Mouse (Mus musculus) stomach, embryonic 14.5 days (tissue): ENCODE results near the gene Wdr77. TPM values are rescaled to one million over a fixed set of nuclear protein-coding genes. Genes with fewer than 3 reads are reported as not detected.

Source experiments
- ATAC-seq: fragments of 200-750 bp; cut with Nextera tagmentation; 2 replicates; pipeline ENCODE4 v1.8.0; 2017; ENCODE audit warnings: low read depth, moderate TSS enrichment; ENCODE audit not compliant: insufficient number of reproducible peaks, insufficient read depth, low FRiP score
- H3K27ac ChIP-seq: fragments of 300-500 bp; sonication (generic); 2 replicates; pipeline ENCODE4 v1.5.1; 2014; ENCODE audit warnings: mild to moderate bottlenecking, low read length, moderate library complexity, mixed read lengths
- H3K27me3 ChIP-seq: fragments of 300-500 bp; sonication (generic); 2 replicates; pipeline ENCODE4 v1.6.1; 2014; ENCODE audit warnings: low read length, control low read depth, mixed read lengths; ENCODE audit not compliant: control insufficient read depth, insufficient read depth
- H3K36me3 ChIP-seq: fragments of 300-500 bp; sonication (generic); 2 replicates; pipeline ENCODE4 v1.6.1; 2014; ENCODE audit warnings: mild to moderate bottlenecking, control low read depth, low read length, moderate library complexity, mixed read lengths; ENCODE audit not compliant: control insufficient read depth, insufficient read depth
- H3K4me1 ChIP-seq: fragments of 300-500 bp; sonication (generic); 2 replicates; pipeline ENCODE4 v1.6.1; 2014; ENCODE audit warnings: low read length, control low read depth, mixed read lengths; ENCODE audit not compliant: control insufficient read depth, insufficient read depth
- H3K4me2 ChIP-seq: fragments of 300-500 bp; sonication (generic); replicated peaks from 2 replicates; pipeline ENCODE4 v1.6.1; 2014; ENCODE audit warnings: low read depth, low read length, control low read depth
- H3K4me3 ChIP-seq: fragments of 300-500 bp; sonication (generic); 2 replicates; pipeline ENCODE4 v1.5.1; 2014; ENCODE audit warnings: low read depth, low read length, control low read depth
- H3K9ac ChIP-seq: fragments of 300-500 bp; sonication (generic); replicated peaks from 2 replicates; pipeline ENCODE4 v1.6.1; 2014; ENCODE audit warnings: low read depth, mild to moderate bottlenecking, control low read depth, low read length, moderate library complexity, mixed read lengths
- H3K9me3 ChIP-seq: fragments of 300-500 bp; sonication (generic); 2 replicates; pipeline ENCODE4 v1.6.1; 2016; ENCODE audit warnings: low read depth, low read length, control low read depth; ENCODE audit not compliant: control insufficient read depth
- WGBS: fragments of 180-500 bp; shearing (Covaris S2); extraction: QIAGEN DNeasy Blood & Tissue Kit; methylation state at CpG from one replicate; pipeline ENCODE4 v1.1.7; 2014; 5-methylcytosine and 5-hydroxymethylcytosine counted together
- polyA plus RNA-seq: library from polyadenylated mRNA; unstranded; fragments of >200 nt; fragmentation: Nextera tagmentation; extraction: Ambion mirVana; gene quantifications from 2 replicates; pipeline ENCODE4 v1.2.1, GENCODE M21; 2014

Gene Wdr77
- polyA plus RNA-seq, 1 experiment from 2014 or later: 137 TPM

DNA sequence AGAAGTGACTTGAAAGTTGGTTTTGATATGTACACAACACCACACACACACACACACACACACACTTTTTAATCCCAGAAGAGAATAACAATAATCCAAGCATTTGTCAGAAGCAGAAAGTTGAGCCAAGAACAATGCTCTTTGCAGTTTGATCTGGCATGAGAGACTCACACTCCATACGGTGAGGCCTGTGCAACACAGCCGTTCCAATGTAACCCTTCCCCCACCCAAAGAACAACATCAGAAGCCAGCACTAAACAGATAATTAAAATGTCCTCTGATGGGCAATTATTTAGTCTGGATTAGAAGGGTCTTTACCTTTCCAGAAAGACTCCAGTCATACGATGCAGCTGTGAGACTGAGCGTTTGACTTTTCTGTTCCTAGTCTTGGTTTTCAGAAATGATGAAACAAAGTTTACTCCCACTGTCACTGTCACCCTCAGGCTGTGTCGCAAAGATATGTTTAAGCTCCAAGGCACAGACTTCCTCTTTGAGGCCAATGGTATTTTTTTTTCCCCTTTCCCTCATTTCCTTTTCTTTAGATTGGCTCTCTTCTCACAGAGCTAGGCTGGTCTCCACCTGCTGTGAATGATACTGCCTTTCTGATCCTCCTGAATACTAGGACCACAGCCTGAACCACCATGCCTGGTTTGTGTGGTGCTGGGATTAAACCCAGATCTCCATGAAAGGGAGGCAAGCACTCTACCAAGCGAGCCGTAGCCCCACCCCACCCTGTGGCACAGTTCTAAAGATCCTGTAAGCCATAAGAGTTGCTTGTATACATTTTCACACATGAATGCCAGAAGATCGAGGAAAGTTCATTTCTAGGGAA is 26.7 kb upstream of the Wdr77 start, which contains the start of gene I830077J02Rik:
Gene I830077J02Rik (minus strand): TSS at position 425 of the 832 bp plus-strand sequence.
- no peaks in the 10 kb centered on the region for H3K36me3 ChIP-seq
- no peak within 1 kb of the TSS for H3K4me2 ChIP-seq
- no peak for ATAC-seq
- H3K27me3 ChIP-seq: no peaks in the 10 kb centered on the region
- WGBS: 85% methylated on average over 8 of the region's 8 CpGs
- H3K9ac ChIP-seq: no peak within 1 kb of the TSS
- no peak within 1 kb of the TSS for H3K27ac ChIP-seq
- no peaks in the 10 kb centered on the region for H3K4me1 ChIP-seq
- H3K4me3 ChIP-seq: no peak within 1 kb of the TSS
- no peaks in the 10 kb centered on the region for H3K9me3 ChIP-seq

DNA sequence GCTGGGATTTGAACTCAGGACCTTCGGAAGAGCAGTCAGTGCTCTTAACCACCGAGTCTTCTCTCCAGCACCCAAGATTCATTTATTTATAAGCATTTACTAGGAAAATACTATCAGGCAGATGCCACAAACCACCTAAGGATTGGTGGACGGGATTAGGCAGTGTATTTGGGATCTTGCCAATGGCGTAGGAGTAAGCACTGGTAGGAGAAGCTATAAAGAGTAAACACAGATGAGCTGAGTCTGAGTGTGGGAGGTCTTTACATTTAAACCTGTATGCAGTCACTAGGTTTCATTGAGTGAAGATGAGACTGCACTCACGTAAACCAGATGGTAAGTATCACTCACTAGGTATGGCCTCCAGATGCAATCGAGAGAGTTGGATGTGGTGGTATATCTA is 25.2 kb upstream of the Wdr77 start:
- Histone ChIP-seq H3K4me1 (no peaks in the 10 kb centered on the region), H3K9ac (no peak overlapping the region), H3K4me3 (no peak overlapping the region), H3K9me3 (no peaks in the 10 kb centered on the region), H3K27ac (no peak overlapping the region), H3K27me3 (no peaks in the 10 kb centered on the region), H3K4me2 (no peak overlapping the region), H3K36me3 (0 out of 2 replicates have a peak, but pooled peaks cover 5% of the 10 kb centered on the region)
- 91% methylated on average over 6 of the region's 6 CpGs for WGBS
- no peak for ATAC-seq

DNA sequence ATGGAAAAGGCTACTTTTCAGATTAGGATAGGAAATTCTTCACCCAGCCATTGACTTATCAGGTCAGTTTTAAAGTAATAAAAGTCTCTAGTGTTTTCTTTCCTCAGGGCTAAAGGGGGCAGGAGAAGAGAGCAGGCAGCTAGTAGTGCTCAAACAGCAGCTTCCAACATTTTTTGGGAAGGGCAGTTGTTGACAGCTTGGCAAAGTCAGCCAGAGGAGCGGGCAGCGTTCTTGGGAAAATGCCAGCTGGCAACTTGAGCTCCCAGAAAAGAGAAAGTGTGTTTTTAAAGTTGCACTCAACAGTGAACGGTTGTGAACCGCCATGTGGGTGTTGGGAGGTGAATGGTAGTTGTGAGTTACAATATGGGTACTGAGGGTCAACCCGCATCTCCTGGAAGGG is 24.1 kb upstream of the Wdr77 start:
- Histone ChIP-seq H3K4me1 (no peaks in the 10 kb centered on the region), H3K4me3 (no peak overlapping the region), H3K4me2 (no peak overlapping the region), H3K36me3 (0 out of 2 replicates have a peak, but pooled peaks cover 5% of the 10 kb centered on the region), H3K9me3 (no peaks in the 10 kb centered on the region), H3K27ac (no peak overlapping the region), H3K9ac (no peak overlapping the region), H3K27me3 (no peaks in the 10 kb centered on the region)
- ATAC-seq: no peak
- 80% methylated on average over 5 of the region's 5 CpGs for WGBS

DNA sequence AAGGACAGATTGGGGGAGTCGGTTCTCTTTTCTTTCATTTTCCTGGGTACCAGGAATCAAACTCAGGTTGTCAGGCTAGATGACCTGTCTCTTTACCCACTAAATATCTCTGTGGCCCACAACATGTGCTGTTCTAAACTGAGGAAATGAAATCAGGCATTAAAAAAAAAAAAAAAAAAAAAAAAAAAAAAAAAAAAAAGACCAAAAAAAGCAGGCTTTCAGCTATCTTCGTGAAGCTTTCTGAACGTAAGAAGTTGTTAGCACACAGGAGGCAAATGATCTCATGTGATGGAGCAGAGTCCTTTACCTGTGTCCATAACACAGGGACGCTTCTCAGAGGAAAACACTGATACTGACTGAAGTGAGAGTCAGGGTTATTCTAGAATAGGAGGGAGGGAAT is 23.1 kb upstream of the Wdr77 start:
- H3K9me3 ChIP-seq: no peaks in the 10 kb centered on the region
- ATAC-seq: no peak
- no peak overlapping the region for H3K9ac ChIP-seq
- H3K27me3 ChIP-seq: no peaks in the 10 kb centered on the region
- no peak overlapping the region for H3K4me3 ChIP-seq
- H3K4me2 ChIP-seq: no peak overlapping the region
- no peak overlapping the region for H3K27ac ChIP-seq
- 89% methylated on average over 4 of the region's 4 CpGs for WGBS
- no peaks in the 10 kb centered on the region for H3K4me1 ChIP-seq
- H3K36me3 ChIP-seq: peaks cover 10% of the 10 kb centered on the region

DNA sequence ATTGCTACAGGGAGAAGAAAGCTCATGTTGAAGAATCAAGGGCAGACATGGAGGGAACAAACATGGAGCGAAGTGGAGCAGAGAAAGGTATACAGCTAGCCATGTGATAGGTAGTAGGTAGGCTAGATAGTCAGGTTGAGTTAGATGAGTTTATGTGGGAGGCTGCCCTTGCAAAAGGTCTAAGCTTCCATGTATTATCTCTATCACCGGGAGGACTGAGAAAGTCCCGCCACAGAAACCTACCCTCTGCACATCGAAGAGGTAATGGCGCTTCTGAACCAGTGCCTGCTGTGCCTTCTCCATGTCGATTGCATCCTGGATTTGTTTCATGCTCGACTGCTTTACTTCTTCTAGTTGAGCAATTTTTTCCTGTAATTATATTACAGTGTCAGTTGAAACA is 7.8 kb upstream of the Wdr77 start:
- Histone ChIP-seq H3K4me3 (no peak overlapping the region), H3K27me3 (no peaks in the 10 kb centered on the region), H3K4me1 (no peaks in the 10 kb centered on the region), H3K9me3 (no peaks in the 10 kb centered on the region), H3K36me3 (peaks cover 70% of the 10 kb centered on the region), H3K27ac (no peak overlapping the region), H3K4me2 (no peak overlapping the region), H3K9ac (no peak overlapping the region)
- 95% methylated on average over 7 of the region's 7 CpGs for WGBS
- ATAC-seq: no peak

DNA sequence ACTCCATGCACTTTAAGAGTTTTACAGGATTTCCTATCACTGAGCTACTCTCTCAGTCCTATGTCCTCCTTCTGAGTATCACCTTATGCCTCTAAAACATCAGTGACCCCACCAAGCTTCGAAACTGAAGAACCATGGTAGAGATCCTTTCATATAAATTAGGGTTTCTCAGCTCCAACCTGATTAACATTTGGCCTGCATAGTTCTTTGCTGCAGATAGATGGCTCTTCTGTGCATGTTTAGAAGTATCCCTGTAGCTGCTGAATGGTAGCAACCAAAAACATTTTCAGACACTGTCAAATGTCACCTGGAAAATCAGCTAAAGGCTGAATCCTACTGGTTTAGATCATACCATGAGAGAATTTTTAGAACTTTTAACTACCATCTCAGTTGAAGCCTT is 1.9 kb upstream of the Wdr77 start:
- H3K27ac ChIP-seq: no peak overlapping the region
- WGBS: 92% methylated on average over 1 of the region's 1 CpGs
- ATAC-seq: no peak
- no peak overlapping the region for H3K9ac ChIP-seq
- no peaks in the 10 kb centered on the region for H3K9me3 ChIP-seq
- no peak overlapping the region for H3K4me3 ChIP-seq
- H3K36me3 ChIP-seq: peaks cover 36% of the 10 kb centered on the region
- no peaks in the 10 kb centered on the region for H3K27me3 ChIP-seq
- no peak overlapping the region for H3K4me2 ChIP-seq
- peaks cover 19% of the 10 kb centered on the region for H3K4me1 ChIP-seq

DNA sequence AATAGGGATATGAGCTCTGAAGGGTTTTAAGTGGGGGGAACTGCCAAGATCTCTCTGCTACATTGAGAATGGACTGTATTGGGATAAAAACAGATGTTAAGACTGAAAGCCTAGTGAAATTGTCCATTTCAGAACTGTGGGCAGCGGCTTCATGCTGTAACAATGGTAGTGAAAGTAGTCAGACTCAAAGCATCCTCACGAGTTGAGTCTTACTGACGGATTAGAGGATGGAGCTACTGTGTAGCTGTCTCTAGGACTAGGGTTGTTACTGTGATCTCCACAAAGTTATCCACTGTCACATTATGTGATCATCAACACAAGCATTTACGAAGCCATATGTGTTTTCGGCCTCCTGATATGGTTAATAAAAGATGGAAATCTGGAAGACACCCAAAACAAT is 965 bp upstream of the Wdr77 start:
- peaks cover 19% of the 10 kb centered on the region for H3K4me1 ChIP-seq
- peak overlapping the region; percentile 90 for H3K9ac ChIP-seq
- ATAC-seq: no peak
- peak overlapping the region; percentile 88 for H3K4me3 ChIP-seq
- H3K27me3 ChIP-seq: no peaks in the 10 kb centered on the region
- no peak overlapping the region; the same call in 1 of the 2 replicates for H3K27ac ChIP-seq
- peaks cover 34% of the 10 kb centered on the region for H3K36me3 ChIP-seq
- H3K4me2 ChIP-seq: peak overlapping the region; percentile 71
- 41% methylated on average over 5 of the region's 5 CpGs for WGBS
- H3K9me3 ChIP-seq: no peaks in the 10 kb centered on the region

DNA sequence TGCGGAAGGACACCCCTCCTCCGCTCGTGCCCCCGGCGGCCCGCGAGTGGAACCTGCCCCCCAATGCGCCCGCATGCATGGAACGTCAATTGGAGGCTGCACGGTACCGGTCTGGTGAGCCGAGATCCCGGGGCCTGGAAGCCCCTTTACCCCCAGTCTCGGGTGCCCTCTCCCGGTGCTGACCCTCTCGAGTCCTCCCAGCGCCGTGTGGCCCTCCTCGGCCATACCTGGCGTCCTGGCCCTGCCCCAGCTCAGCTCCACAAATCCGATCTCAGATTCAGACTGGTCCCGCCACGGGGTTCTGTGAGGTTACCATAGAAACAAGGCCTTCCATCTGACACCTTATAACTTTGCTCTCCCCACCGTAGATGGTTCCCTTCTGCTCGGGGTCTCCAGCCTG is 416 bp downstream of the Wdr77 start:
- H3K9ac ChIP-seq: peak overlapping the region; percentile 93
- peak overlapping the region; percentile 88 for H3K4me3 ChIP-seq
- ATAC-seq: peak; percentile 71
- no peaks in the 10 kb centered on the region for H3K27me3 ChIP-seq
- H3K4me1 ChIP-seq: peaks cover 19% of the 10 kb centered on the region
- H3K27ac ChIP-seq: peak overlapping the region; percentile 62; the same call in 1 of the 2 replicates
- under 1% methylated on average over 26 of the region's 26 CpGs for whole genome bisulfite sequencing
- H3K9me3 ChIP-seq: no peaks in the 10 kb centered on the region
- H3K4me2 ChIP-seq: peak overlapping the region; percentile 91
- peaks cover 38% of the 10 kb centered on the region for H3K36me3 ChIP-seq
